Mouse (Mus musculus) kidney, embryonic 15.5 days (tissue): Measurements from ENCODE around the gene Taldo1. TPM values are rescaled to one million over a fixed set of nuclear protein-coding genes. Genes with fewer than 3 reads are reported as not detected.
A peak's percentile ranks its signal among the peaks of the same experiment; 100 is the strongest.

Experiments used
- ATAC-seq: fragments of 200-750 bp; cut with Nextera tagmentation; replicated peaks from 2 replicates; pipeline ENCODE4 v1.8.0; 2017; ENCODE audit warnings: moderate TSS enrichment; ENCODE audit not compliant: low FRiP score
- H3K27ac ChIP-seq: fragments of 300-500 bp; sonication (generic); 2 replicates; pipeline ENCODE4 v1.5.1; 2015; ENCODE audit warnings: mild to moderate bottlenecking, inconsistent platforms
- H3K27me3 ChIP-seq: fragments of 300-500 bp; sonication (generic); 2 replicates; pipeline ENCODE4 v1.6.1; 2015; ENCODE audit warnings: inconsistent platforms
- H3K36me3 ChIP-seq: fragments of 300-500 bp; sonication (generic); 2 replicates; pipeline ENCODE4 v1.6.1; 2015; ENCODE audit warnings: inconsistent platforms
- H3K4me1 ChIP-seq: fragments of 300-500 bp; sonication (generic); 2 replicates; pipeline ENCODE4 v1.6.1; 2015; ENCODE audit warnings: inconsistent platforms
- H3K4me2 ChIP-seq: fragments of 300-500 bp; sonication (generic); 2 replicates; pipeline ENCODE4 v1.6.1; 2015; ENCODE audit warnings: moderate library complexity, mild to moderate bottlenecking, inconsistent platforms
- H3K4me3 ChIP-seq: fragments of 300-500 bp; sonication (generic); replicated peaks from 2 replicates; pipeline ENCODE4 v1.5.1; 2015; ENCODE audit warnings: mild to moderate bottlenecking, inconsistent platforms
- H3K9ac ChIP-seq: fragments of 300-500 bp; sonication (generic); 2 replicates; pipeline ENCODE4 v1.6.1; 2015; ENCODE audit warnings: mild to moderate bottlenecking, inconsistent platforms
- H3K9me3 ChIP-seq: fragments of 300-500 bp; sonication (generic); replicated peaks from 2 replicates; pipeline ENCODE4 v1.6.1; 2016; ENCODE audit warnings: inconsistent platforms
- WGBS: fragments of 180-500 bp; shearing (Covaris S2); methylation state at CpG from one replicate; pipeline ENCODE4 v1.1.7; 2015; ENCODE audit warnings: mixed read lengths; 5-methylcytosine and 5-hydroxymethylcytosine counted together
- polyA plus RNA-seq: library from polyadenylated mRNA; unstranded; fragments of >200 nt; fragmentation: Nextera tagmentation; extraction: Ambion mirVana; gene quantifications from 2 replicates; pipeline ENCODE4 v1.2.1, GENCODE M21; 2015

Gene Taldo1
- polyA plus RNA-seq, 1 experiment from 2014 or later, result 353 TPM

GRCm38 (mm10) chr7:141413809-141414584, 22.0 kb downstream of the Taldo1 start, which contains the start of gene Gatd1:
TSS of gene Gatd1 (minus strand) at chr7:141414136.
- H3K4me1 ChIP-seq, result peaks cover 26% of the 10 kb centered on the region
- peaks cover 26% of the 10 kb centered on the region for H3K36me3 ChIP-seq
- H3K9ac ChIP-seq, result peak within 1 kb of the TSS; percentile 79
- H3K9me3 ChIP-seq, result no peaks in the 10 kb centered on the region
- no peaks in the 10 kb centered on the region for H3K27me3 ChIP-seq
- WGBS, result under 1% methylated on average over 56 of the region's 56 CpGs
- peak within 1 kb of the TSS; percentile 84 for H3K4me2 ChIP-seq
- H3K27ac ChIP-seq, result peak within 1 kb of the TSS; percentile 91
- peak within 1 kb of the TSS; percentile 75 for H3K4me3 ChIP-seq
- peak; percentile 91 for ATAC-seq

- Histone ChIP-seq H3K9me3 (no peaks in the 10 kb centered on the region), H3K27ac (no peak overlapping the region), H3K4me2 (no peak overlapping the region), H3K9ac (no peak overlapping the region), H3K36me3 (0 out of 2 replicates have a peak, but pooled peaks cover 4% of the 10 kb centered on the region), H3K27me3 (no peaks in the 10 kb centered on the region), H3K4me1 (peaks cover 24% of the 10 kb centered on the region), H3K4me3 (no peak overlapping the region)
- 80% methylated on average over 6 of the region's 6 CpGs for WGBS
- no peak for ATAC-seq
These were observed 24.3 kb downstream of the Taldo1 start for GRCm38 (mm10) chr7:141416144-141416841.

- no peaks in the 10 kb centered on the region for H3K27me3 ChIP-seq
- WGBS, result 76% methylated on average over 8 of the region's 8 CpGs
- no peak overlapping the region for H3K9ac ChIP-seq
- no peaks in the 10 kb centered on the region for H3K9me3 ChIP-seq
- no peak overlapping the region for H3K4me3 ChIP-seq
- peaks cover 13% of the 10 kb centered on the region for H3K4me1 ChIP-seq
- H3K36me3 ChIP-seq, result no peaks in the 10 kb centered on the region
- ATAC-seq, result no peak
- H3K27ac ChIP-seq, result no peak overlapping the region
- H3K4me2 ChIP-seq, result no peak overlapping the region
These were observed 26.0 kb downstream of the Taldo1 start for GRCm38 (mm10) chr7:141417731-141418681.

GRCm38 (mm10) chr7:141418970-141419369, 27.0 kb downstream of the Taldo1 start:
- H3K27me3 ChIP-seq, result no peaks in the 10 kb centered on the region
- H3K4me3 ChIP-seq, result no peak overlapping the region
- H3K4me2 ChIP-seq, result no peak overlapping the region
- H3K27ac ChIP-seq, result no peak overlapping the region
- WGBS, result 42% methylated on average over 7 of the region's 7 CpGs
- no peaks in the 10 kb centered on the region for H3K36me3 ChIP-seq
- no peak for ATAC-seq
- H3K4me1 ChIP-seq, result peaks cover 10% of the 10 kb centered on the region
- H3K9me3 ChIP-seq, result no peaks in the 10 kb centered on the region
- no peak overlapping the region for H3K9ac ChIP-seq

- H3K4me2 ChIP-seq, result no peak overlapping the region
- H3K27me3 ChIP-seq, result no peaks in the 10 kb centered on the region
- H3K36me3 ChIP-seq, result no peaks in the 10 kb centered on the region
- ATAC-seq, result no peak
- H3K4me3 ChIP-seq, result no peak overlapping the region
- H3K9ac ChIP-seq, result no peak overlapping the region
- H3K9me3 ChIP-seq, result no peaks in the 10 kb centered on the region
- WGBS, result 79% methylated on average over 9 of the region's 9 CpGs
- H3K4me1 ChIP-seq, result no peaks in the 10 kb centered on the region
- H3K27ac ChIP-seq, result no peak overlapping the region
These were observed 28.2 kb downstream of the Taldo1 start for GRCm38 (mm10) chr7:141420030-141420702.

- no peak for ATAC-seq
- H3K27ac ChIP-seq, result no peak overlapping the region
- no peaks in the 10 kb centered on the region for H3K9me3 ChIP-seq
- no peak overlapping the region for H3K4me3 ChIP-seq
- H3K4me2 ChIP-seq, result no peak overlapping the region
- H3K4me1 ChIP-seq, result peaks cover 5% of the 10 kb centered on the region; the same call in 1 of the 2 replicates
- 65% methylated on average over 4 of the region's 4 CpGs for WGBS
- no peaks in the 10 kb centered on the region for H3K27me3 ChIP-seq
- H3K9ac ChIP-seq, result no peak overlapping the region
- H3K36me3 ChIP-seq, result no peaks in the 10 kb centered on the region
These were observed 31.8 kb downstream of the Taldo1 start for GRCm38 (mm10) chr7:141423811-141424210.

GRCm38 (mm10) chr7:141426948-141427730, 35.1 kb downstream of the Taldo1 start:
- H3K9ac ChIP-seq, result no peak overlapping the region
- ATAC-seq, result no peak
- peaks cover 19% of the 10 kb centered on the region for H3K4me1 ChIP-seq
- H3K27ac ChIP-seq, result no peak overlapping the region
- peaks cover 21% of the 10 kb centered on the region for H3K36me3 ChIP-seq
- H3K27me3 ChIP-seq, result no peaks in the 10 kb centered on the region
- H3K9me3 ChIP-seq, result no peaks in the 10 kb centered on the region
- no peak overlapping the region for H3K4me3 ChIP-seq
- H3K4me2 ChIP-seq, result no peak overlapping the region
- WGBS, result 83% methylated on average over 12 of the region's 12 CpGs

GRCm38 (mm10) chr7:141428701-141429100, 36.7 kb downstream of the Taldo1 start:
- no peak overlapping the region for H3K9ac ChIP-seq
- H3K27me3 ChIP-seq, result no peaks in the 10 kb centered on the region
- 48% methylated on average over 5 of the region's 5 CpGs for WGBS
- H3K4me3 ChIP-seq, result no peak overlapping the region
- no peaks in the 10 kb centered on the region for H3K9me3 ChIP-seq
- H3K4me1 ChIP-seq, result peaks cover 28% of the 10 kb centered on the region
- H3K36me3 ChIP-seq, result peaks cover 37% of the 10 kb centered on the region
- ATAC-seq, result no peak
- H3K27ac ChIP-seq, result no peak overlapping the region
- H3K4me2 ChIP-seq, result peak overlapping the region; percentile 50

- Histone ChIP-seq H3K27me3 (no peaks in the 10 kb centered on the region), H3K4me3 (peak within 1 kb of the TSS; percentile 28), H3K9me3 (no peaks in the 10 kb centered on the region), H3K4me2 (peak within 1 kb of the TSS; percentile 50), H3K27ac (no peak within 1 kb of the TSS), H3K9ac (0 out of 2 replicates have a peak within 1 kb of the TSS, but pooled peaks have one; percentile 10), H3K4me1 (peaks cover 34% of the 10 kb centered on the region), H3K36me3 (peaks cover 39% of the 10 kb centered on the region)
- WGBS, result 6% methylated on average over 19 of the region's 19 CpGs
- peak; percentile 79 for ATAC-seq
These were observed 37.3 kb downstream of the Taldo1 start, which contains the start of gene Cend1 for GRCm38 (mm10) chr7:141429310-141429709. TSS of gene Cend1 (minus strand) at chr7:141429491.

- Histone ChIP-seq H3K4me2 (peak overlapping the region; percentile 50), H3K9ac (0 out of 2 replicates have a peak overlapping the region, but pooled peaks have one; percentile 10), H3K27me3 (no peaks in the 10 kb centered on the region), H3K4me3 (no peak overlapping the region), H3K9me3 (no peaks in the 10 kb centered on the region), H3K27ac (no peak overlapping the region), H3K36me3 (peaks cover 39% of the 10 kb centered on the region), H3K4me1 (peaks cover 41% of the 10 kb centered on the region)
- 61% methylated on average over 9 of the region's 9 CpGs for WGBS
- no peak for ATAC-seq
These were observed 38.0 kb downstream of the Taldo1 start for GRCm38 (mm10) chr7:141429840-141430584.
